Mouse (Mus musculus) forebrain, embryonic 11.5 days (tissue): ENCODE results near the gene Magi1. TPM values are rescaled to one million over a fixed set of nuclear protein-coding genes. Genes with fewer than 3 reads are reported as not detected.

Experiments used
- ATAC-seq: fragments of 200-750 bp; cut with Nextera tagmentation; replicated peaks from 2 replicates; pipeline ENCODE4 v1.8.0; 2017; ENCODE audit warnings: moderate TSS enrichment; ENCODE audit not compliant: low FRiP score
- DNase-seq: peaks from one replicate; pipeline ENCODE4 v3.0.0-alpha.2; 2017; ENCODE audit warnings: low spot score
- H3K27ac ChIP-seq: fragments of 300-500 bp; sonication (generic); 2 replicates; pipeline ENCODE4 v1.5.1; 2014; ENCODE audit warnings: low read depth, low read length
- H3K27me3 ChIP-seq: fragments of 300-500 bp; sonication (generic); 2 replicates; pipeline ENCODE4 v1.6.1; 2014; ENCODE audit warnings: mild to moderate bottlenecking, low read length, mixed read lengths; ENCODE audit not compliant: control insufficient read depth, insufficient read depth
- H3K36me3 ChIP-seq: fragments of 300-500 bp; sonication (generic); 2 replicates; pipeline ENCODE4 v1.6.1; 2014; ENCODE audit warnings: mild to moderate bottlenecking, low read length, moderate library complexity, mixed read lengths; ENCODE audit not compliant: control insufficient read depth, insufficient read depth
- H3K4me1 ChIP-seq: fragments of 300-500 bp; sonication (generic); replicated peaks from 2 replicates; pipeline ENCODE4 v1.6.1; 2014; ENCODE audit warnings: low read length, mixed read lengths; ENCODE audit not compliant: control insufficient read depth, insufficient read depth
- H3K4me2 ChIP-seq: fragments of 300-500 bp; sonication (generic); 2 replicates; pipeline ENCODE4 v1.6.1; 2014; ENCODE audit warnings: low read depth, mild to moderate bottlenecking, low read length, moderate library complexity, mixed read lengths; ENCODE audit not compliant: severe bottlenecking
- H3K4me3 ChIP-seq: fragments of 300-500 bp; sonication (generic); 2 replicates; pipeline ENCODE4 v1.5.1; 2014; ENCODE audit warnings: low read depth, low read length
- H3K9ac ChIP-seq: fragments of 300-500 bp; sonication (generic); 2 replicates; pipeline ENCODE4 v1.6.1; 2014; ENCODE audit warnings: low read length
- H3K9me3 ChIP-seq: fragments of 300-500 bp; sonication (generic); 2 replicates; pipeline ENCODE4 v1.6.1; 2016; ENCODE audit warnings: low read length, mixed read lengths; ENCODE audit not compliant: control insufficient read depth
- WGBS: fragments of 180-500 bp; shearing (Covaris S2); extraction: QIAGEN DNeasy Blood & Tissue Kit; methylation state at CpG from one replicate; pipeline ENCODE4 v1.1.7; 2014; 5-methylcytosine and 5-hydroxymethylcytosine counted together
- polyA plus RNA-seq: library from polyadenylated mRNA; unstranded; fragments of >200 nt; fragmentation: Nextera tagmentation; extraction: Ambion mirVana; gene quantifications from 2 replicates; pipeline ENCODE4 v1.2.1, GENCODE M21; 2014

The Magi1 gene
- polyA plus RNA-seq, 1 experiment from 2014 or later = 44.3 TPM

DNA sequence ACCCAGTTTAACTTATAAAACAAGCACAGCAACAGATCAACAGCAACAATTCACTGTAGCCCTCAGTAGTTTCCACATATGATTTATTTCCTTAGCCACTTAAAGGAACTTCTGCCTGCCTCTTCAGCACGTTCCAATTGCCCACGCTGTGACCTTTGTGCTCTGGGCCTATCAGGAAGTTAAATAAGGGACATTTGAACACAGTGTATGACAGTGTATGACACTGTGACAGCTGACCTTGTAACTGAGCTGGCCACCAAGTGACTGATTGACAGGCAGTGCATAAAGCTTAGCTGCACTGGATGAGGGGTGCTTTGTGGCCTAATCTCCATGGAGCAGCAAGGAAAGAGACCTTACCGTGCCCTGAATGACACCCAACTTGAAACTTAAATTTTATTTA, 525.6 kb downstream of the Magi1 start:
- H3K27me3 ChIP-seq = no peaks in the 10 kb centered on the region
- no peaks in the 10 kb centered on the region; the same call in 1 of the 2 replicates for H3K36me3 ChIP-seq
- no peak for ATAC-seq
- H3K4me2 ChIP-seq = no peak overlapping the region
- no peak for DNase-seq
- H3K9me3 ChIP-seq = no peaks in the 10 kb centered on the region
- no peak overlapping the region for H3K4me3 ChIP-seq
- WGBS = 69% methylated on average over 3 of the region's 3 CpGs
- H3K4me1 ChIP-seq = 0 out of 2 replicates have a peak, but pooled peaks cover 1% of the 10 kb centered on the region
- no peak overlapping the region for H3K27ac ChIP-seq
- H3K9ac ChIP-seq = no peak overlapping the region

DNA sequence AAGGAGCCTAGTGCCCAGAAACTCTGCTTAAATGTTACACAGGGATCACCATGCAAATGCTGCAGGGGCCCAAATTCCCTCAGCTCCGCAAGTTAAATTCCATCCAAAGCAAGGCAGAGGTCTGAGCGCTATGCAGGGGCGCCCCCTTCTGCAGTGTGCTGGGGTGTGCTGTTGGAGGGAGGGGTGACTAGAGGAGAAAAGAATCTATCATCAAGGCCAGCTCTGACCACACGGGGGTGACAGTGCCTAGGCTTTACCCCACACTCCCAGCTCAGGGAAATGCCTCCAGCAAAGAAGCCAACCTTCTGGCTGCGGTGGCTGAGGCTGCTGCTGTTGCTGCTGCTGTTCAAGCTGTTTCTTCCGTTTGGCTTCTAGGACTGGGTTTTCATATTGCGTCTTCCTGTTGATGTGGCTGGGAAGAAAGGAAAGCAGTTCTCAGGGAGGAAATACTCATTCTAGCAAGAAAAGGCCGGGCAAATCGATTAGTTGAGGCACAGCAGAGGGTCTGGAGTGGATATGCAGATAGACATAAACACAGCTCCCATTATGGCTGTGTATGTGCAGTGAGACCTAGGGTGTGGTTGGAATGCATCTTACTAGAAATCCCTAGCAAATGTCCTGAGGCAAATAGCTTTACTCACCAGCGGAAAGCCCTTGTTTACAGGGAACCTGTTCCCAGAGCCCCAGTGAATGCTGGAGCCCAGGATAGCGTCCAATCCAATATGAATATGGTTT, 526.2 kb downstream of the Magi1 start:
- ATAC-seq = peak; percentile 86
- Histone ChIP-seq H3K4me2 (no peak overlapping the region), H3K4me3 (no peak overlapping the region), H3K4me1 (0 out of 2 replicates have a peak, but pooled peaks cover 1% of the 10 kb centered on the region), H3K27me3 (no peaks in the 10 kb centered on the region), H3K9ac (no peak overlapping the region), H3K9me3 (no peaks in the 10 kb centered on the region), H3K36me3 (no peaks in the 10 kb centered on the region; the same call in 1 of the 2 replicates), H3K27ac (no peak overlapping the region)
- 37% methylated on average over 11 of the region's 11 CpGs for WGBS
- DNase-seq = peak; percentile 86

DNA sequence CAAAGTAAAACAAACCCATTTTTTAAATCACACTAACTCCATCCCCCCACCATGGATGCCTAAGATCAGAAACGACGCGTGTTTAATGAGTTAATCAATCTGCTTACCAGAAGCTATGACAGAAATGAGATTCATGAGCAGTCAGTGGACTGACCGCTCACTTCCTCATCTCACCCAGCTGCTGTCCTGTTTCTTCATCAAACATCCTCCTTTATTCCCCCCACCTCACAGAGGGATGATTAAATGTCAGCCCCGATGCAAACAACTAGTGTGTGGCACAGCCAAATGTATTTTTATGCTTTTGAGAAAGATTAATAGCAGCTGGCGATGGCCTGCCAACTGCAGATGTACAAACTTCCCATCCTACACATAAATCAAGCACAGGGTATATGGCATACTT, 540.6 kb downstream of the Magi1 start:
- no peak for DNase-seq
- H3K27me3 ChIP-seq = no peaks in the 10 kb centered on the region
- no peaks in the 10 kb centered on the region for H3K4me1 ChIP-seq
- H3K9ac ChIP-seq = no peak overlapping the region
- no peaks in the 10 kb centered on the region for H3K9me3 ChIP-seq
- ATAC-seq = no peak
- H3K4me3 ChIP-seq = no peak overlapping the region
- no peak overlapping the region for H3K27ac ChIP-seq
- peaks cover 2% of the 10 kb centered on the region; the same call in 1 of the 2 replicates for H3K36me3 ChIP-seq
- H3K4me2 ChIP-seq = no peak overlapping the region
- WGBS = 87% methylated on average over 6 of the region's 6 CpGs

DNA sequence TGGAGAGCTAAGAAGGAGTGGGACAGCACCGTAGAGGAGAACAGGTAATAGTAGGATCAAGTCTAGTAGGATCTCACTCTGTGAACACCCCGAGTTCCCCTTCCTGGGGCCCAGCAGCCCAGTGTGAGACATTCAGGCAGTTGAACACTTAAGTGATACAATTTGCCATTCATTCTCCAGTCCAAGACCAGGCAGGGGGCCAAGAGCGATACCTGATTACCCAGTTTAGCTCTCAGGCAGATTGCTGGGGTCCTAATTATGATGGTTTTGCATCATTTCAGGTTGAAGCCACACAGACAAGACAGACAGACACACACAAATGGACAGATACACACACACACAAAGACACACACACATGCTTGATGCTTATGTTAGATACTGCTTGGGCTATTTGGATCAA, 543.9 kb downstream of the Magi1 start:
- 95% methylated on average over 3 of the region's 3 CpGs for WGBS
- ATAC-seq = no peak
- no peaks in the 10 kb centered on the region for H3K9me3 ChIP-seq

DNA sequence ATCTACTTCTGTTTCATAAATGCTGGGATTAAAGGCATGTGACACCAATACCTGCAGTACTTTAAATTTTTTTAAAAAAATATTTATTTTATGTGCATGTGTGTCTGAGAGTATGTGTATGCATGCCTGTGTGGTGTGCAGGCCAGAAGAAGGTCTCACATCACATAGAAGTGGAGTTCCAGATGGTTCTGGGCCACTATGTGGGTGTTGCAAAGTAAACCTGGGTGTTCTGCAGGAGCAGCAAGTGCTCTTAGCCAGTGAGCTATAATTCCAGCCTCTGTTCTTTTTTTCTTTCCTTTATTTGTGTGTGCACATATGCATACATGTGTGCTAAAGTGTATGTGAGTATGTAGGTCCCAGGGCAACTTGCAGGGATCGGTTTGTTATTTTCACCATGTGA, 546.6 kb downstream of the Magi1 start:
- no peak for ATAC-seq
- Histone ChIP-seq H3K4me3 (no peak overlapping the region), H3K9ac (no peak overlapping the region), H3K4me2 (no peak overlapping the region), H3K27me3 (no peaks in the 10 kb centered on the region), H3K4me1 (no peaks in the 10 kb centered on the region), H3K27ac (no peak overlapping the region), H3K36me3 (no peaks in the 10 kb centered on the region), H3K9me3 (no peaks in the 10 kb centered on the region)
- 96% methylated on average over 1 of the region's 1 CpGs for WGBS
- no peak for DNase-seq

More for the DNA sequence above, 543.9 kb downstream of the Magi1 start:
- H3K4me1 ChIP-seq = no peaks in the 10 kb centered on the region
- no peak overlapping the region for H3K4me3 ChIP-seq
- H3K27ac ChIP-seq = no peak overlapping the region
- DNase-seq = no peak
- no peak overlapping the region for H3K9ac ChIP-seq
- H3K36me3 ChIP-seq = peaks cover 2% of the 10 kb centered on the region; the same call in 1 of the 2 replicates
- H3K4me2 ChIP-seq = no peak overlapping the region
- no peaks in the 10 kb centered on the region for H3K27me3 ChIP-seq

DNA sequence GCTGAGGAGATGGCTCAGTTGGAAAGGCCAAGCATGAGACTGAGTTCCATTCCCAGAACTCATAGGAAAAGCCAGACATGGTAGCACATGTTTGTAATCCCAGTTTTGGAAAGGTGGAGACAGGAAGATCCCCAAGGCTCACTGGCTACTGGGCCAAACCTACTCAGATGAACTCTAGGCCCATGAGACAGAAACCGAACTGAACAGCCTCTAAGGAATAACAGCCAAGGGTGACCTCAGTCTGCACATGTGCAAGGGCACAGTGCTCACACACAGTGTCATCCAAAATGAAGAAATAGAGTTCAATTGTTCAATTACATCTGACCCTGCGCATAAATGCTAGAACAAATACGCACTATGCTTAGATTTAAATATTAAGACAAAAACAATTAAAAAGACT, 547.6 kb downstream of the Magi1 start:
- Histone ChIP-seq H3K4me2 (no peak overlapping the region), H3K27ac (no peak overlapping the region), H3K36me3 (no peaks in the 10 kb centered on the region), H3K4me1 (no peaks in the 10 kb centered on the region), H3K9me3 (no peaks in the 10 kb centered on the region), H3K27me3 (no peaks in the 10 kb centered on the region), H3K9ac (no peak overlapping the region), H3K4me3 (no peak overlapping the region)
- DNase-seq (no peak), ATAC-seq (no peak)
- 92% methylated on average over 3 of the region's 3 CpGs for WGBS

DNA sequence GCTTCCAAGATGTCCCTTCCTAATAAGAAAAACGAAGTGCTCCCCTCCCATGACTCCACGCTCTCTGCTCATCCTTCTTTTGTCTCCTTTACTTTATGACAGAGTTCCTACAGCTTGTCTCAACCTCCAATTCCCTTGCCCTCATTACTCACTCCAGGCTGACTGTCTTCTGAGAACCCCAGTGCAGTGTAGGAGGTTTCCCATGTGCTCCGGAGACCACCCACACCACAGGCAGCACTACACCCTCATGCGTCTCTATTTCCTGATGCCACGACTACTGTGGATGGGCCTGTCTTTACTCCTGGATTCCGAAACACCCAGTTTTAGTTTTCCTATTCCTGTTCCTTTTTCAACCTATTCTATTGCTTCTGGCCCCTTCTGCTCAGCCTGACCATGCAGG, 549.9 kb downstream of the Magi1 start:
- Histone ChIP-seq H3K36me3 (no peaks in the 10 kb centered on the region), H3K4me2 (no peak overlapping the region), H3K27ac (no peak overlapping the region), H3K27me3 (no peaks in the 10 kb centered on the region), H3K4me3 (no peak overlapping the region), H3K9me3 (no peaks in the 10 kb centered on the region), H3K9ac (no peak overlapping the region), H3K4me1 (no peaks in the 10 kb centered on the region; the same call in 1 of the 2 replicates)
- DNase-seq = no peak
- ATAC-seq = no peak
- WGBS = 92% methylated on average over 6 of the region's 6 CpGs

DNA sequence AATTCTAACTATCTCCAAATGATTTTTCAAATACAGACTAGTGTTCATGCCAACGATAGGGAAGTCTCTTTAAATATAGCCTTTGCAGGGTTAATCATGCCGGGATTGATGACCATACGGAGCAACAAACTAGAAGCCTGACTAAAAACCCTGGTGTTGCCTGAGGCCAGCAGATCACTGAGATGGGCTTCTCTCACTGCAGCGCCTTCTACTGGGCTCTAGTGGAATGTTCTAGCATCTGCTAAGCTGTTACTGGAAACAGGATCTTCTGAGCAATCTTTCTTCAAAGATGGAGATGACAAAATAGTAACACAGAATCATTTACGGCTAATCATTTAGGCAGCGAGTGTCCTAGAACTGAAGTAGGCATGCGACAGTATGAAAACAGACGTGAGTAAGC, 554.0 kb downstream of the Magi1 start:
- DNase-seq (peak; percentile 65), ATAC-seq (no peak)
- no peak overlapping the region for H3K27ac ChIP-seq
- peaks cover 9% of the 10 kb centered on the region; the same call in 1 of the 2 replicates for H3K4me1 ChIP-seq
- no peak overlapping the region for H3K9ac ChIP-seq
- no peak overlapping the region for H3K4me2 ChIP-seq
- no peaks in the 10 kb centered on the region for H3K27me3 ChIP-seq
- H3K4me3 ChIP-seq = no peak overlapping the region
- H3K36me3 ChIP-seq = no peaks in the 10 kb centered on the region
- 72% methylated on average over 8 of the region's 8 CpGs for WGBS
- no peaks in the 10 kb centered on the region for H3K9me3 ChIP-seq

DNA sequence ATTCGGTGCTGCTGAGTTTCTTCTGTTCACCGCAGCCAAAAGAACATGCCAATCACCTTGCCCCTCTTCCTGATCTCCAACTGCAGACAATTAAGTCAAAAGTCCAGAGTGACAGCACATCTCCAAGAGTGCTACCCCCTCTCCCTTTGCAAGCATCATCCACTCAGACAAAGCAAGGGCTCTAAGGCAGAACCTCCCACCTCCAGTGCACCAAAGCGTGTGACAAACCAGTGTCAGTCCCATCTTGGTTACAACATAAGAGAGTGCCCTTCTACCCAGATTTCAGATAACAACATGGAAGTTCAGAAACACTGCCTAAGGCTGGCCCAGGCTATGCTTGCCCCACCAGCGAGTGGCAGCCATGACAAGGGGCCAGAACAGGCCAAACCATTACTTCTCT, 554.9 kb downstream of the Magi1 start:
- no peak overlapping the region for H3K4me2 ChIP-seq
- no peak overlapping the region for H3K27ac ChIP-seq
- H3K27me3 ChIP-seq = no peaks in the 10 kb centered on the region
- no peaks in the 10 kb centered on the region for H3K36me3 ChIP-seq
- H3K9me3 ChIP-seq = no peaks in the 10 kb centered on the region
- H3K4me3 ChIP-seq = no peak overlapping the region
- WGBS = 76% methylated on average over 4 of the region's 4 CpGs
- H3K4me1 ChIP-seq = peaks cover 9% of the 10 kb centered on the region; the same call in 1 of the 2 replicates
- DNase-seq (no peak), ATAC-seq (no peak)
- H3K9ac ChIP-seq = no peak overlapping the region
